Mouse (Mus musculus): ENCODE data around the gene Zfp599.
"Not testable (repeated sequence)": the region's sequence is repeated elsewhere in the genome, so short reads cannot be mapped to it uniquely, and the experiment has no call there.

Zfp599 gene

GRCm38 (mm10) chr9:22259184-22260091, at the start of gene Zfp599:
Zfp599 (minus strand) TSS chr9:22259895.
- peak; percentile 63 for DNase-seq

- DNase-seq: not testable (repeated sequence)
Measured at GRCm38 (mm10) chr9:22307920-22308262, 48.2 kb upstream of the Zfp599 start.

GRCm38 (mm10) chr9:22307156-22307919, 47.6 kb upstream of the Zfp599 start, which contains the start of gene Zfp810:
Zfp810 (minus strand) TSS chr9:22307648.
- DNase-seq: peak; percentile 90 to 93

- DNase-seq: no peak
Measured at GRCm38 (mm10) chr9:22306726-22307125, 47.0 kb upstream of the Zfp599 start.

GRCm38 (mm10) chr9:22302199-22302598, 42.5 kb upstream of the Zfp599 start:
- DNase-seq: no peak

- no peak for DNase-seq
Measured at GRCm38 (mm10) chr9:22278733-22279132, 19.0 kb upstream of the Zfp599 start.

- DNase-seq: no peak
Measured at GRCm38 (mm10) chr9:22268886-22269285, 9.2 kb upstream of the Zfp599 start.

- DNase-seq: no peak
Measured at GRCm38 (mm10) chr9:22262611-22263010, 2.9 kb upstream of the Zfp599 start.

GRCm38 (mm10) chr9:22261594-22261993, 1.9 kb upstream of the Zfp599 start:
- DNase-seq: no peak

- no peak for DNase-seq
Measured at GRCm38 (mm10) chr9:22260092-22260422, 362 bp upstream of the Zfp599 start.

GRCm38 (mm10) chr9:22258784-22259183, 911 bp downstream of the Zfp599 start:
- DNase-seq: no peak

- no peak for DNase-seq
Measured at GRCm38 (mm10) chr9:22256579-22256978, 3.1 kb downstream of the Zfp599 start.

- DNase-seq: no peak
Measured at GRCm38 (mm10) chr9:22244242-22244641, 15.5 kb downstream of the Zfp599 start.

GRCm38 (mm10) chr9:22240001-22240400, 19.7 kb downstream of the Zfp599 start:
- no peak for DNase-seq

- DNase-seq: peak; percentile 7 to 23
Measured at GRCm38 (mm10) chr9:22230556-22230955, 29.1 kb downstream of the Zfp599 start.

- DNase-seq: no peak
Measured at GRCm38 (mm10) chr9:22230061-22230460, 29.6 kb downstream of the Zfp599 start.

- DNase-seq: no peak
Measured at GRCm38 (mm10) chr9:22229386-22230026, 30.2 kb downstream of the Zfp599 start.

GRCm38 (mm10) chr9:22226846-22227245, 32.8 kb downstream of the Zfp599 start:
- DNase-seq: no peak

GRCm38 (mm10) chr9:22226389-22226673, 33.4 kb downstream of the Zfp599 start:
- DNase-seq: peak in 1 of 2 experiments; percentile 25

- DNase-seq: peak; percentile 98 to 99
Measured at GRCm38 (mm10) chr9:22225581-22226388, 33.9 kb downstream of the Zfp599 start, which contains the start of gene Zfp809. Zfp809 (plus strand) TSS chr9:22225714.

- DNase-seq: peak; percentile 56 to 67
Measured at GRCm38 (mm10) chr9:22224536-22225503, 34.9 kb downstream of the Zfp599 start.

All from B cell, adult 2 months (primary cell).